Mouse (Mus musculus) lung, embryonic 16.5 days (tissue): ENCODE measurements around the gene Col18a1. TPM values are rescaled to one million over a fixed set of nuclear protein-coding genes. Genes with fewer than 3 reads are reported as not detected.

Experiments
- ATAC-seq: fragments of 200-750 bp; cut with Nextera tagmentation; 2 replicates; pipeline ENCODE4 v1.8.0; 2017; ENCODE audit warnings: low read depth, mild to moderate bottlenecking, moderate library complexity
- H3K27ac ChIP-seq: fragments of 300-500 bp; sonication (generic); 2 replicates; pipeline ENCODE4 v1.5.1; 2014; ENCODE audit warnings: mild to moderate bottlenecking, control low read depth, low read length
- H3K27me3 ChIP-seq: fragments of 300-500 bp; sonication (generic); 2 replicates; pipeline ENCODE4 v1.6.1; 2014; ENCODE audit warnings: low read depth, low read length, mixed read lengths; ENCODE audit not compliant: control insufficient read depth, insufficient read depth
- H3K36me3 ChIP-seq: fragments of 300-500 bp; sonication (generic); 2 replicates; pipeline ENCODE4 v1.6.1; 2014; ENCODE audit warnings: low read length; ENCODE audit not compliant: control insufficient read depth, insufficient read depth
- H3K4me1 ChIP-seq: fragments of 300-500 bp; sonication (generic); replicated peaks from 2 replicates; pipeline ENCODE4 v1.6.1; 2014; ENCODE audit warnings: low read length, mixed read lengths; ENCODE audit not compliant: control insufficient read depth, insufficient read depth
- H3K4me2 ChIP-seq: fragments of 300-500 bp; sonication (generic); 2 replicates; pipeline ENCODE4 v1.6.1; 2014; ENCODE audit warnings: low read depth, low read length, control low read depth
- H3K4me3 ChIP-seq: fragments of 300-500 bp; sonication (generic); 2 replicates; pipeline ENCODE4 v1.5.1; 2014; ENCODE audit warnings: mild to moderate bottlenecking, low read length, control low read depth
- H3K9ac ChIP-seq: fragments of 300-500 bp; sonication (generic); 2 replicates; pipeline ENCODE4 v1.6.1; 2014; ENCODE audit warnings: low read length, control low read depth
- H3K9me3 ChIP-seq: fragments of 300-500 bp; sonication (generic); 2 replicates; pipeline ENCODE4 v1.6.1; 2016; ENCODE audit warnings: low read length; ENCODE audit not compliant: control insufficient read depth
- WGBS: fragments of 180-500 bp; shearing (Covaris S2); extraction: QIAGEN DNeasy Blood & Tissue Kit; methylation state at CpG from one replicate; pipeline ENCODE4 v1.1.7; 2014; 5-methylcytosine and 5-hydroxymethylcytosine counted together
- polyA plus RNA-seq: library from polyadenylated mRNA; unstranded; fragments of >200 nt; fragmentation: Nextera tagmentation; extraction: Ambion mirVana; gene quantifications from 2 replicates; pipeline ENCODE4 v1.2.1, GENCODE M21; 2015

Gene Col18a1
- polyA plus RNA-seq, 1 experiment from 2014 or later, result 315 TPM

DNA sequence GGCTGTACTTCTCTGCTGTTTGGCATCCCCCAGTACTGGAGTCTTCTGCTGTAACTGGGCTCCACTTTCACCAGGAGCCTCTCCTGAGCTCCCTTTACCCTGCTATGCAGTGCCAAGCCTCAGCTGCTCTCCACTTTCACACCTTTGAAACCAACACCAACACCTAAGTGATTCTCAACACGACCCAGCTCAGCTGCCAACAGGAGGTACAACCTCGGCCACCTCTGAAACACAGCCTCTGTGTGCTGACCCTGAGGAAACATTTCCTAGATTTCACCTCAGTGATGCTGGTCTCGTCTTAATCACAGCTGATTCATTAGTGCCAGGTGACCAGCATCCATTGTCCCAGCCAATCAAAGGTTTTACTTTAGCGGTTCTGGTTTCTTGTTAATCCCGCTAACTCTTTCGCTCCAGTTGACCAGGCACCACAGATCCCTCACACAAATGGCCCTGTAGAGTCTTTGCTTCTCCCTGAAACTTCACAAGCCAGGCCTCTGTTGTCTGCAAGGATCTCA, 137.5 kb downstream of the Col18a1 start:
- no peaks in the 10 kb centered on the region for H3K27me3 ChIP-seq
- 70% methylated on average over 6 of the region's 6 CpGs for WGBS
- H3K36me3 ChIP-seq, result no peaks in the 10 kb centered on the region
- no peak overlapping the region for H3K27ac ChIP-seq
- no peak overlapping the region for H3K9ac ChIP-seq
- no peak overlapping the region for H3K4me2 ChIP-seq
- no peaks in the 10 kb centered on the region for H3K9me3 ChIP-seq
- peaks cover 3% of the 10 kb centered on the region for H3K4me1 ChIP-seq
- H3K4me3 ChIP-seq, result no peak overlapping the region
- no peak for ATAC-seq

DNA sequence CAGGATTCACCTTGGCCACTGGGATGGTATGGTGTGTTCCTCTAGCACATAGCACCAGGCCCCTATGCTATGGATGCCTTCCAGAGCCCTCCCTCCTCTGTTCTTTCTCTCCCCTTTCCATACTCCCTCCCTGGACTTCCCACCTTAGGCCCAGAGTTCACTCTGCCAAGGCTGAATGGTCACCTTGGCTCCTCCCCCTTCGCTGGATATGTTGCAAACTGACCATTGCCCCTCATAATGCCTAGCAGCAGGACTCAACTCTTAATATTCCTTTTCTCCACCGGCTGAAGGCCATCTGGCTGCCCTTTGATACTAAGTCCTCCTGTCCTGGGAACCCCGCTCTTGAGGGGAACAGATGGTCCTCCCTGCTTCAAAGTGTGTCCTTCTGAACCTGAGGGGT, 139.4 kb downstream of the Col18a1 start:
- no peaks in the 10 kb centered on the region for H3K36me3 ChIP-seq
- no peak overlapping the region for H3K4me3 ChIP-seq
- H3K27ac ChIP-seq, result no peak overlapping the region
- H3K27me3 ChIP-seq, result no peaks in the 10 kb centered on the region
- no peak for ATAC-seq
- H3K9ac ChIP-seq, result no peak overlapping the region
- no peaks in the 10 kb centered on the region for H3K4me1 ChIP-seq
- no peak overlapping the region for H3K4me2 ChIP-seq
- 75% methylated on average over 3 of the region's 3 CpGs for WGBS
- no peaks in the 10 kb centered on the region for H3K9me3 ChIP-seq

GRCm38 (mm10) chr10:77024231-77024630, 142.1 kb downstream of the Col18a1 start:
- no peak overlapping the region for H3K4me3 ChIP-seq
- no peaks in the 10 kb centered on the region for H3K4me1 ChIP-seq
- H3K4me2 ChIP-seq, result no peak overlapping the region
- H3K9me3 ChIP-seq, result no peaks in the 10 kb centered on the region
- H3K27me3 ChIP-seq, result no peaks in the 10 kb centered on the region
- WGBS, result 58% methylated on average over 5 of the region's 5 CpGs
- H3K27ac ChIP-seq, result no peak overlapping the region
- no peak for ATAC-seq
- no peaks in the 10 kb centered on the region for H3K36me3 ChIP-seq
- no peak overlapping the region for H3K9ac ChIP-seq

- Histone ChIP-seq H3K9me3 (no peaks in the 10 kb centered on the region), H3K4me3 (no peak overlapping the region), H3K9ac (no peak overlapping the region), H3K36me3 (no peaks in the 10 kb centered on the region), H3K4me1 (no peaks in the 10 kb centered on the region), H3K27me3 (no peaks in the 10 kb centered on the region), H3K4me2 (no peak overlapping the region), H3K27ac (no peak overlapping the region)
- ATAC-seq, result no peak
- 72% methylated on average over 13 of the region's 13 CpGs for WGBS
Observed at GRCm38 (mm10) chr10:77022301-77023130, 143.8 kb downstream of the Col18a1 start.

GRCm38 (mm10) chr10:77021399-77022052, 144.8 kb downstream of the Col18a1 start:
- Histone ChIP-seq H3K4me2 (peak overlapping the region; percentile 23; the same call in 1 of the 2 replicates), H3K36me3 (no peaks in the 10 kb centered on the region), H3K27ac (no peak overlapping the region), H3K4me1 (no peaks in the 10 kb centered on the region), H3K4me3 (no peak overlapping the region), H3K9me3 (no peaks in the 10 kb centered on the region), H3K9ac (no peak overlapping the region), H3K27me3 (no peaks in the 10 kb centered on the region)
- WGBS, result 31% methylated on average over 17 of the region's 17 CpGs
- peak; percentile 51; the same call in 1 of the 2 replicates for ATAC-seq

GRCm38 (mm10) chr10:77017662-77018061, 148.7 kb downstream of the Col18a1 start:
- Histone ChIP-seq H3K27ac (no peak overlapping the region), H3K27me3 (no peaks in the 10 kb centered on the region), H3K4me2 (no peak overlapping the region), H3K4me3 (no peak overlapping the region), H3K36me3 (no peaks in the 10 kb centered on the region), H3K4me1 (no peaks in the 10 kb centered on the region), H3K9me3 (no peaks in the 10 kb centered on the region), H3K9ac (no peak overlapping the region)
- ATAC-seq, result no peak
- WGBS, result 46% methylated on average over 9 of the region's 9 CpGs

GRCm38 (mm10) chr10:77017061-77017460, 149.3 kb downstream of the Col18a1 start:
- Histone ChIP-seq H3K9me3 (no peaks in the 10 kb centered on the region), H3K27me3 (no peaks in the 10 kb centered on the region), H3K9ac (no peak overlapping the region), H3K4me3 (no peak overlapping the region), H3K4me1 (no peaks in the 10 kb centered on the region), H3K4me2 (no peak overlapping the region), H3K36me3 (no peaks in the 10 kb centered on the region), H3K27ac (no peak overlapping the region)
- 60% methylated on average over 2 of the region's 2 CpGs for WGBS
- no peak for ATAC-seq

- no peak overlapping the region for H3K4me2 ChIP-seq
- H3K9me3 ChIP-seq, result no peaks in the 10 kb centered on the region
- no peaks in the 10 kb centered on the region for H3K4me1 ChIP-seq
- ATAC-seq, result no peak
- no peak overlapping the region for H3K27ac ChIP-seq
- H3K9ac ChIP-seq, result no peak overlapping the region
- no peaks in the 10 kb centered on the region for H3K36me3 ChIP-seq
- H3K4me3 ChIP-seq, result no peak overlapping the region
- 55% methylated on average over 8 of the region's 8 CpGs for WGBS
- H3K27me3 ChIP-seq, result no peaks in the 10 kb centered on the region
Observed at GRCm38 (mm10) chr10:77016499-77016898, 149.8 kb downstream of the Col18a1 start.

GRCm38 (mm10) chr10:77016080-77016479, 150.3 kb downstream of the Col18a1 start:
- no peaks in the 10 kb centered on the region for H3K27me3 ChIP-seq
- H3K9me3 ChIP-seq, result no peaks in the 10 kb centered on the region
- ATAC-seq, result no peak
- H3K27ac ChIP-seq, result no peak overlapping the region
- no peaks in the 10 kb centered on the region for H3K36me3 ChIP-seq
- H3K4me1 ChIP-seq, result no peaks in the 10 kb centered on the region
- H3K9ac ChIP-seq, result no peak overlapping the region
- WGBS, result 82% methylated on average over 7 of the region's 7 CpGs
- no peak overlapping the region for H3K4me3 ChIP-seq
- no peak overlapping the region for H3K4me2 ChIP-seq
